Mouse (Mus musculus) c-Kit-positive CD71-negative TER-119-negative erythroid progenitor cells, embryonic 14.5 days (primary cell): ENCODE data around the gene Ywhaq.
"Not testable (repeated sequence)": the region's sequence is repeated elsewhere in the genome, so short reads cannot be mapped to it uniquely, and the experiment has no call there.

Experiments
- DNase-seq: peaks from one replicate; pipeline ENCODE4 v3.0.0-alpha.2; 2013; ENCODE audit warnings: low read depth

Ywhaq gene

GRCm38 (mm10) chr12:21409651-21410050 lies 7.8 kb downstream of the Ywhaq start:
- DNase-seq, result no peak

GRCm38 (mm10) chr12:21408789-21409367 lies 8.6 kb downstream of the Ywhaq start:
- DNase-seq, result no peak

- no peak for DNase-seq
Measured at GRCm38 (mm10) chr12:21402771-21403170, 14.7 kb downstream of the Ywhaq start.

GRCm38 (mm10) chr12:21386201-21386600 lies 31.2 kb downstream of the Ywhaq start:
- DNase-seq, result no peak

GRCm38 (mm10) chr12:21378765-21379346 lies 38.6 kb downstream of the Ywhaq start:
- DNase-seq, result not testable (repeated sequence)

- no peak for DNase-seq
Measured at GRCm38 (mm10) chr12:21375376-21376157, 41.9 kb downstream of the Ywhaq start.

GRCm38 (mm10) chr12:21373820-21374475 lies 43.5 kb downstream of the Ywhaq start:
- DNase-seq, result no peak

GRCm38 (mm10) chr12:21373100-21373819 lies 44.2 kb downstream of the Ywhaq start, which contains the start of gene Adam17:
TSS of gene Adam17 (minus strand) at chr12:21373632.
- peak; percentile 90 for DNase-seq

GRCm38 (mm10) chr12:21370035-21370611 lies 47.3 kb downstream of the Ywhaq start:
- DNase-seq, result peak; percentile 38

- DNase-seq, result peak; percentile 24
Measured at GRCm38 (mm10) chr12:21369087-21369410, 48.4 kb downstream of the Ywhaq start.

GRCm38 (mm10) chr12:21368376-21369086 lies 48.9 kb downstream of the Ywhaq start:
- no peak for DNase-seq

GRCm38 (mm10) chr12:21364624-21365435 lies 52.6 kb downstream of the Ywhaq start:
- no peak for DNase-seq

GRCm38 (mm10) chr12:21363195-21363594 lies 54.2 kb downstream of the Ywhaq start:
- DNase-seq, result no peak

- no peak for DNase-seq
Measured at GRCm38 (mm10) chr12:21362686-21363085, 54.8 kb downstream of the Ywhaq start.

- DNase-seq, result no peak
Measured at GRCm38 (mm10) chr12:21353681-21354080, 63.8 kb downstream of the Ywhaq start.

GRCm38 (mm10) chr12:21350113-21350876 lies 67.1 kb downstream of the Ywhaq start:
- DNase-seq, result no peak

- DNase-seq, result no peak
Measured at GRCm38 (mm10) chr12:21346972-21347371, 70.5 kb downstream of the Ywhaq start.

GRCm38 (mm10) chr12:21340674-21341073 lies 76.8 kb downstream of the Ywhaq start:
- no peak for DNase-seq
